Mouse (Mus musculus) MN1 (cell line): ENCODE data around the gene Hdac1.
A peak's percentile ranks its signal among the peaks of the same experiment; 100 is the strongest.

Source experiments
- DNase-seq: peaks from one replicate; pipeline ENCODE4 v3.0.0-alpha.2; 2016; ENCODE audit warnings: low spot score

Hdac1 gene

DNA sequence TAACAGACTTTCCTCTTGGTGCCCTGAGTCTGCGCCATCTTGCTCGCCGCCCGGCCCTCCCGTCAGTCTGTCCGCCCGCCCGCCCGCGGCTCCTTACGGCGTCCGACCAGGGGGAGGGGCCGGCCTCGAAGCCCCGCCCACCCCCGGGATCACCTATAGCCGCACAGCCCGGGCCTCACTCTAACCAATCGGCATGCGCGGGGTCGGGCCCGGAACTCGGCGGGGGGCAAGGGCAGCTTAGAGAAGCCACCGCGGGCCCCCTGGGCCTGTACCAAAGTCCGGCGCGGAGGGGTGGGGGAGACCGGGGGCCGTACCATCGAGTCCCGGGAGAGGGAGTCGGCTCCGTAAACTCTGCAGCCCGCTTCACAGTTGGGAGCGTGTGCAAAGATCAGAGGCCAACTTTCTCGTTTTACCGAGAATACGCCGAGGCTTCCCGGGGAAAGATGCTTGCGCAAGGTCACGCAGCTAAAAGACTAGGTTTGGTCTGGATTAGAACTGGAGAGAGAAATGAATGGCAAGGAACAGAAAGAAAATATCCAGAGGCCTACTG is at the start of gene Hdac1:
Hdac1 (minus strand) TSS at position 122 of the 550 bp plus-strand sequence.
- peak; percentile 99 for DNase-seq

GRCm38 (mm10) chr4:129588865-129589264 is 46.4 kb upstream of the Hdac1 start:
- no peak for DNase-seq

DNA sequence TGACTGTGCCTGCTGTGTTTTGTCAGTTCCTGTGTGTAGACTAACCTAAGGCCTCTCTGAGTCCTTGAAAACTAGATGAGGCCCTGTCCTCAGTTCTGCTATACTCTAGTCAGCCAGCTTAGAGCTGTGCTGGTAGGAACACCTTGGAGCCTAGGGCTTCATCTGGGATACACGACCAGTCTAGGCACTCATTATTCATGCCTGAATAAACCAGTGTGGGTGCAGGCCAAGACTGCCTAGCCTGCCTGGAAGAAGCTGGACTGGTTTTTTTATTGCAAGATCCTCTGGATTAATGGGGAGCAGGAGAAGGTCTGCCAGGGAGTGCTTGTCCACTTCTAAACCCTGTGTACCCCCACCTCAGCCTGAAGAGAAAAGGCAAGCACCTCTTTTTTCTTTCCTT is 44.4 kb upstream of the Hdac1 start:
- no peak for DNase-seq

GRCm38 (mm10) chr4:129585773-129586172 is 43.3 kb upstream of the Hdac1 start:
- no peak for DNase-seq

DNA sequence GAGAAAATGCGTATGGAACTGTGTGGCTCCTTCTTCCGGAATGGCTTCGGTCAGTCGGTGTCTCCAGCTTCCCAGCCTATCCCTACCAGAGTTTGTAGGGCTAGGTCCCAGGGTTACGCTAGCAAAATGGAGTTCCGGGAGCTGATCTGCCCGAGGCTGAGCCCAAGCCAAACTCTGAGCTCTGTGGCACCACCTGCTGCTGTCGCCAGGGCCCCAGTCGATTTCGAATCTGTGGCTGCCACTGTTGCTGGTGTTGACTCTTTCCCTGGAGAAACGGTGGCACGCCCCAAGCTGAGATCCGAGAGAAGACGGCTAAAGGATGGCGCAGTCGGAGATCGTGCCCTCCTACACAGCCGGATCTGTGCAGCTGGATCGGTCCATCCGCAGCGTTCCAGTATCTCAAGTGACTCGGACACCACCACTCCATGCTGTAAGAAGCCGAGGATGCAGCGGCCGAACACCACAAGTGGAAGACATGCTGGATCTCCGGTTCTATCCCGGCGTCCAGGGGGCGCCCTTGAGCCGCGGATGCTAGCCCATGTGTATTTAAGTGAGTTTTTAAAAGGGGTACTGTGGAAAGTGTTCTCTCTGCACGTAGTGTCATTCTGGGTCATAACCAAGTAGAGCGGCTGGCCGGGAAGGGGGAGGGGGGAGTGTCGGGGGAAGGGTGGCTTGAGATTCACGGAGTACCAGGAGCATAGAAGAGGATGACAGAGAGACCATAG is 42.5 kb upstream of the Hdac1 start:
- DNase-seq: peak; percentile 55

DNA sequence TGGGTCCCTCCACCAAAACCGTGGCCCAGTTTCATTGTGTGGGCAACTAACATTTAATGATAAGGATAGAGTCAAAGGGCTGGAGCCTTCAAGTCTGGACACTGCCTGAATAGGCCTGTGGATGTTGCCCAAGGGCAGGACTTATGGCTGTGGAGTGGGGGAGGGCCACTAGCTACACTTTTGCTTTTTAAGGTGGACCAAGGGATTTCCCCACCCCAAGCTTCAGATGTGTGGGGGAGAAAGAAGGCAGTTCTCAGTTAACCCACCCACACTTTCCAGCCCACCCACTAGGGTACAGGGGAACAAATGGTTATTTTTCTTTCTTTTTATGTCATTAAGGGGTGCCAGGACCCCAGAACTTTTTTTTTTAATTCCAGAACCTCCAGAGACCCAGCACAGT is 41.9 kb upstream of the Hdac1 start:
- no peak for DNase-seq

DNA sequence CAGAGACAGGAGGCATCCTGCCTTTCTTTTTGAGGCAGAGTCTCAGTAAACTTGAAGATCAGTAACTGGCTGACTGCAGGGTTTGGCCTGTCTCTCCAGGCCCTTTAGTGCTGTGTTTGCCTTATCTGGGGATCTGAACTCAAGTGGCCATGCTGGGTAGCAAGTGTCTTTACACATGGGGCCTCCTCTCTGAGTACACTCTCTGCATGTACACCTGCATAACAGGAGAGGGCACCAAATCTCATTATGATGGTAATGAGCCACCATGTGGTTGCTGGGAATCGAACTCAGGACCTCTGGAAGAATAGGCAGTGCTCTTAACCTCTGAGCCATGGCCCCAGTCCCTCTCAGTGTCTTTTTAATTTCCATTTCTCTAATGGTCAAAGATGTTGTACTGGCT is 39.7 kb upstream of the Hdac1 start:
- DNase-seq: no peak

DNA sequence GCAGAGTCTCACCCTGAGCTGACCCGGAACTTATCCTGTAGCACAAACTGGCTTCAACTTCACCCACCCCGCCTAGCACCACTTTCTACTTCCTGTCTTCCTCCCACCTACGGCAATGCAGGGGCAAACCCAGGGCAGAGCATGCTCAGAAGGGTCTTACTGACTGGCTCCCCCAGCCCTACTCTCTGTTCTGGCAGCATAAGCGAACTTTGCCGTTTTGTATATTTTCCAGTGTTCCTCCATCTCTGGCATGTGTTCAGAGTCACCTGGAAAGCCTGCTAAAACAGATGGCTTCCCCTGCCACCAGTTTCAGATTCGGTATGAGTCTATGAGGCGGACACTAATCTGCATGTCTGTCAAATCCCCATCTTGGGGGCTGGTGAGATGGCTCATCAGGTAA is 37.8 kb upstream of the Hdac1 start:
- DNase-seq: no peak

DNA sequence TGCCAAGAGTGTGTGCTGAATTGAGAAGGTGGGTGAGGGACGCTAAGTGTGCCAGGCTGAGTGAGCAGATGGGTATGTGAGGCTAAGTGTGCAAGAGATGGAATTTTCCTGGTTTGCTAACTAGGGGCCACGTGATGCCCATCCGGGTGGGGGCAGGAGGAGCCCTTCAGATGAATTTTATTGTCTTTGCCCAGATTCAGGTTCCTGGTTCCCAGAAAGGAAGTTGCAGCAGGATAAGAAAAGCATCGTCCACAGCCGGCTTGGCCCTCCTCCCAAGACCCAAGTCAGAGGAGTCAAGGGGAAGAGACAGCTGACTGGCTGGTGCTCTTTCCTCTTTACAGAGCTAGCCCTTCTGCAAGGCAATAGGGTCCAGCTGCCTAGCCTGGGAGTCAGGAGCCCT is 36.0 kb upstream of the Hdac1 start, which contains the start of gene Fam167b:
Fam167b (minus strand) TSS at position 84 of the 400 bp plus-strand sequence.
- DNase-seq: no peak

GRCm38 (mm10) chr4:129577688-129578087 is 35.2 kb upstream of the Hdac1 start:
- DNase-seq: no peak

- peak; percentile 64 for DNase-seq
Measured at GRCm38 (mm10) chr4:129576863-129577491, 34.5 kb upstream of the Hdac1 start.

DNA sequence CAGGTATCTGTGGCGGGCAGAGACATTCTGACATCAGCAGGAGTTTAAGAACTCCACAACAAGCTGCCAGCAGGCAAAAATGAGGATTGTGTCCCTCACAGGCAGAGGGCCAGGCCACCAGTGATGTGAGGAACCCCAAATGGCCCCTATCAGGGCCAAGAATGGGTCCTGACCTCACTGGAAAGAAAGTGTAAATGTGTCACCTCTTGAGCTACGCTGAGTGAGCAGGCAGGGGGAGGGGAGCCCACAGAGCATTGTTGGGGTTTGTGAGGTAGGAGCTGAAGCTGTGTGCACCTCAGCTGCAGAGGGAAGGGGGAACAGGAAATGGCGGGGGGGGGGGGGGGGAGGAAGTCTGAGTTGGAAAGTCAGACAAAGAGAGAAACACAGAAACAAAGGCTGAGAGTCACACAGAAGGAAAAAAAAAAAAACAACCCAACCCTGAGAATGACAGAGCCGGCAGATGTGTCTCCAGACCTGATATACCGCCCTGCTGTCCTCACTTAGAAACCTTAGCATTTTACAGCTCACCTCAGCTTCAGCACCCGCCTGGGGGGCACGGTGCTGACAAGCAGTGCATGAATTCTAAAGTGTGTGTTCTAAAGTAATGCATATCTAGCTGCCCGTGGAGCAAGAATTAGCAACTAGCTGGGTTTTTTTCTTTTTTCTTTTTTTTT is 32.8 kb upstream of the Hdac1 start:
- DNase-seq: no peak

DNA sequence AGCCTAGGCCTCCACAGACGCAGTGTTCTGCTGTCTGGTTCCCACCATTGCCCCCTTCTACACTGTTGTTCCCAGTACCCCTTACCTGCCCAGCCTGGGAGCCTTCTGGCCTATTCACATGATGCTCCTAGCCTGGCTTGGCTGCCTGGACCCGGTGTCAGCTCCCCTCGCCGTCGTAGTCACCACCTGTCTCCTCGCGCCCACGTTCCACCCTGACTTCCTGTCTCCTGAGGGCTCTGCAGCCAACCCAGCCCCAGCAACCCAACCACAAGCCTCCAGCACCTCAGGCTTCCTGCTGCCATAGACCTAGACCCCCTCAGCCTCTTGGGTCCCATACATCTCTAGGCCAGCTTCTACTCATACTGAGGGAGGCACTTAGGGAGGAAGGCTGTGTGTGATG is 30.9 kb upstream of the Hdac1 start, which contains the start of gene Lck:
Lck (minus strand) TSS at position 212 of the 400 bp plus-strand sequence.
- DNase-seq: no peak

DNA sequence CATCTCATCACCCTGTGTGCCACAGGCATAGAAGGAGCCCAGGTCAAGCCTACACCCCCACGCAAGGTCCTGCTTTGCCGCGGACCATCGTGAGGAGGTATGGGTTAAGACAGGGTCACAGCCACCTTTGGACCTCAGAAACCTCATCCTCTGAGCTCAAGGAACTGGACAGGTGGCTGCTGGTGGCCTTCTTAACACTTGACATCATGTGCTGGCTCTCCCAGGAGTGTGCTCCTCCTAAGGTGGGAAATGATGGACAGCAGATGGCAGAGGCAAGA is 30.5 kb upstream of the Hdac1 start:
- no peak for DNase-seq

GRCm38 (mm10) chr4:129572236-129573092 is 30.0 kb upstream of the Hdac1 start:
- no peak for DNase-seq

GRCm38 (mm10) chr4:129571551-129572084 is 29.1 kb upstream of the Hdac1 start:
- DNase-seq: no peak

- DNase-seq: no peak
Measured at GRCm38 (mm10) chr4:129570028-129570427, 27.5 kb upstream of the Hdac1 start.

GRCm38 (mm10) chr4:129568366-129568765 is 25.9 kb upstream of the Hdac1 start:
- DNase-seq: no peak

GRCm38 (mm10) chr4:129565139-129565538 is 22.6 kb upstream of the Hdac1 start:
- DNase-seq: no peak

DNA sequence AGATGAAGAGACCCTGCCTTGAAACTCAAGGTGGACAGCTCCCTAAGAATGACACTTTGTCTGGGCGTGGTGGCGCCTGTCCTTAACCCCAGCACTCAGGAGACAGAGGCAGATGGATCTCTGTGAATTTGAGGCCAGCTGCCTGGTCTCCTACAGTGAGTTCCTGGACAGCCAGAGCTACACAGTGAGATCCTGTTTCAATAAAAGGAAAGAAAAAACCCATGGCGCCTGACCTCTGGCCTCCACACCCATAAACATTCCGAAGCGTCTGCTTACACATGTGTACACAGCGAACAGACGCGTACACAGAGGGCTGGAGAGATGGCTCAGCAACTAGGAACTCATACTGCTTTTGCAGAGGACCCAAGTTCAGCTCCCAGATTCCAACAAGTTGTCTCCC is 21.2 kb upstream of the Hdac1 start:
- DNase-seq: no peak

DNA sequence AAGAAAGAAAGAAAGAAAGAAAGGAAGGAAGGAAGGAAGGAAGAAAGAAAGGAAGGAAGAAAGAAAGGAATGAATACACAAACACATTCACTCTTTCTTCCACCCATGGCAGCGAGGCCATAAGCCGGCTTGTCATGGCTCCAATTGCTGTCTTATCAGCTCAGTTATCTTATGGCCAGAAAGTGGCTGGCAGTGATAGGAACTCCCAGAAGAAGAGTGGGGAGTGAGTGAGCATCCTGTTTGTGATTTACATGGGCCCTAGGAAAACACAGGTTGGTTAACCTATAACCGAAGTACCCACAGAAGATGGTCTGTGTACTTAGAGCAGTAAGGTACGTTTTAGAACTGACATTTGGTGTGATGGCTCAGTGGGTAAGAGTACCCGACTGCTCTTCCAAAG is 18.7 kb upstream of the Hdac1 start:
- DNase-seq: no peak
